Mouse (Mus musculus) heart, adult 2 months (tissue): ENCODE data around the gene Impg1. TPM values are rescaled to one million over a fixed set of nuclear protein-coding genes. Genes with fewer than 3 reads are reported as not detected.

Source experiments
- DNase-seq, 2 experiments: peaks; one replicate each; pipeline ENCODE4 v3.0.0; 2021
- H3K27ac ChIP-seq: fragments of 200-600 bp; 2 replicates; pipeline ENCODE4 v1.8.1; 2022
- H3K27me3 ChIP-seq: fragments of 200-500 bp; 2 replicates; pipeline ENCODE4 v1.6.1; 2012; ENCODE audit warnings: mild to moderate bottlenecking, low read length, inconsistent platforms, mixed read lengths; ENCODE audit not compliant: control insufficient read depth, insufficient read depth
- H3K36me3 ChIP-seq: fragments of 200-500 bp; 2 replicates; pipeline ENCODE4 v1.6.1; 2012; ENCODE audit warnings: low read length, inconsistent platforms; ENCODE audit not compliant: control insufficient read depth, insufficient read depth
- H3K4me1 ChIP-seq: fragments of 200-500 bp; 2 replicates; pipeline ENCODE4 v1.6.1; 2011; ENCODE audit warnings: low read length; ENCODE audit not compliant: control insufficient read depth, insufficient read depth
- H3K4me3 ChIP-seq: fragments of 200-600 bp; 2 replicates; pipeline ENCODE4 v1.8.1; 2022
- H3K79me2 ChIP-seq: fragments of 200-500 bp; replicated peaks from 2 replicates; pipeline ENCODE4 v1.6.1; 2012; ENCODE audit warnings: mild to moderate bottlenecking, inconsistent platforms, low read length, moderate library complexity, mixed read lengths; ENCODE audit not compliant: control insufficient read depth, insufficient read depth
- H3K9ac ChIP-seq: fragments of 200-500 bp; 2 replicates; pipeline ENCODE4 v1.6.1; 2012; ENCODE audit warnings: low read depth, mild to moderate bottlenecking, control low read depth, inconsistent platforms, low read length, mixed read lengths
- CTCF ChIP-seq: fragments of 200-600 bp; IDR thresholded peaks from 2 replicates; pipeline ENCODE4 v1.8.1; 2022; ENCODE audit warnings: antibody characterized with exemption, mild to moderate bottlenecking, moderate library complexity
- EP300 ChIP-seq: fragments of 200-500 bp; IDR thresholded peaks from 2 replicates; pipeline ENCODE4 v1.6.1; 2011; ENCODE audit warnings: low read depth, low read length, control low read depth; ENCODE audit not compliant: insufficient read depth
- POLR2A ChIP-seq: fragments of 200-500 bp; IDR thresholded peaks from 2 replicates; pipeline ENCODE4 v1.6.1; 2011; ENCODE audit warnings: mild to moderate bottlenecking, low read depth, low read length, control low read depth; ENCODE audit not compliant: insufficient read depth
- WGBS: fragments of 180-500 bp; shearing (Covaris S2); methylation state at CpG from one replicate; pipeline ENCODE4 v1.1.7; 2018; 5-methylcytosine and 5-hydroxymethylcytosine counted together
- intact Hi-C: fragments of 180-260 bp; cut with DNase I; formaldehyde crosslinking; loops from one replicate; pipeline ENCODE4 v1.15.1; 2025
- polyA plus RNA-seq: library from polyadenylated mRNA; depleted of rRNA; stranded (reverse); fragments of >200 nt; gene quantifications from 2 replicates; pipeline ENCODE4 v1.2.3, GENCODE M21; 2012
- total RNA-seq, 2 experiments: library from RNA; stranded (reverse); gene quantifications; 2 replicates each; pipeline ENCODE4 v1.2.3; 2021

Gene Impg1
- total and polyA plus RNA-seq, 3 experiments, result not detected

DNA sequence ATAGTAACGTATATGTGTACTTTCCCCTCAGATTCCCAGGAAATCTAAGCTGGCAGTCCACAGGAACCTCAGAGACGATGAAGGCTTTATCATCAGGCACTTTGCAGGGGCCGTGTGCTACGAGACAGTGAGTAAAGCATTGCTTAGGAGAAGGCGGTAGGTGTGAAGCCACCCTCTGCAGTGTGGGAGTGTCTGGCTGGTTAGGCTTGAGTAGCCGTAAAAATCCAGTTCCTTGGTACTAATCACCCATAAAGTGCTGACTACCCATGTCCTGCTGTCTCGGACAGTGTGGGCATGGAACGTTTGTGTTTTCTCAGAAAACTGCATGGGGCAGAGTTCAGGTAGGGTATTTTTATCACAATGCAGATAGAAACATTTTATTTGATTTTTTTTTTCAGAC, 195.7 kb downstream of the Impg1 start:
- H3K4me3 ChIP-seq, result no peak overlapping the region
- WGBS, result 73% methylated on average over 8 of the region's 8 CpGs
- no peaks in the 10 kb centered on the region for H3K27me3 ChIP-seq
- intact Hi-C loops, result no loop called here
- H3K27ac ChIP-seq, result no peak overlapping the region
- no peak for TF ChIP-seq POLR2A
- TF ChIP-seq CTCF, result no peak
- no peak for TF ChIP-seq EP300
- no peak for DNase-seq
- H3K79me2 ChIP-seq, result no peaks in the 10 kb centered on the region
- no peak overlapping the region for H3K9ac ChIP-seq
- peaks cover 5% of the 10 kb centered on the region for H3K36me3 ChIP-seq
- no peaks in the 10 kb centered on the region; the same call in 1 of the 2 replicates for H3K4me1 ChIP-seq

DNA sequence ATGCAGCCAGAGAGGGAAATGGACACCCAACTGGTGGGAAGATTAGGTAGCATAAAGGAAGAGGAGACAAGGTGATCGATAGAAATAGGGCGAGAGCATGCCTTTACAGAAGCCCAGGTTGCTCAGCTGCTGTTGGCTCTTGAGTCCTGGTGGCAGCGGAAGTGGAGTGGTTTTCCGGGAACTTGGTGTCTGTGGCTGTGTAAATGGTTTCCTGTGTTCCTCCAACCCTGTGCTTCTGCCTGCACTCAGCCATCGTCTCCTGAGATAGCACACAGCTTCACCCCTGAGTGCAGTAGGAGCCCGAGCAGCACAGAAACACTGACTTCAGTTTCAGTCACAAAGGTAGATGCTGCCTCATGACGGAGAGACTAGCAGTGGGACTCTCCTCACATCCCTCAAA, 198.8 kb downstream of the Impg1 start:
- Histone ChIP-seq H3K27ac (no peak overlapping the region), H3K27me3 (no peaks in the 10 kb centered on the region), H3K9ac (no peak overlapping the region), H3K79me2 (no peaks in the 10 kb centered on the region), H3K36me3 (peaks cover 8% of the 10 kb centered on the region), H3K4me1 (peaks cover 4% of the 10 kb centered on the region; the same call in 1 of the 2 replicates), H3K4me3 (no peak overlapping the region)
- WGBS, result 65% methylated on average over 7 of the region's 7 CpGs
- TF ChIP-seq POLR2A, result no peak
- TF ChIP-seq CTCF, result no peak
- TF ChIP-seq EP300, result no peak
- intact Hi-C loops, result no loop called here
- peak in 1 of 2 experiments; percentile 12 for DNase-seq

DNA sequence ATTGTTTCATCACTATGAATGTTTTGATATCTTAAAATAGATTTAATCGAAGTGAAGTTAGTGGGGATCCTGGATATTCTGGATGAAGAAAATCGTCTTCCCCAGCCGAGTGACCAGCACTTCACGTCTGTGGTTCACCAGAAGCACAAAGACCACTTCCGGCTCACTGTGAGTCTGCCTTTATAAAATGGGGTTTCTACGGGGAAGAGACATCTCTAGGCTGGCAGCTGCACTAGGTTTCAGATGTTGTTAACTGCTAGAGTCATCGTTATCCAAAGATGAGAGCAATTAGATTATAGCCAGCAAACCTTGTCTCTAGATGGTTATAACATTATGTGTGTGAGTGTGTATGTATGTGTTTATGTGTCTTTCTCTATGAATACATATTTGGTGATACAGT, 199.2 kb downstream of the Impg1 start:
- DNase-seq, result no peak
- H3K36me3 ChIP-seq, result peaks cover 8% of the 10 kb centered on the region
- H3K79me2 ChIP-seq, result no peaks in the 10 kb centered on the region
- no peaks in the 10 kb centered on the region for H3K27me3 ChIP-seq
- peaks cover 4% of the 10 kb centered on the region; the same call in 1 of the 2 replicates for H3K4me1 ChIP-seq
- no peak overlapping the region for H3K27ac ChIP-seq
- 85% methylated on average over 7 of the region's 7 CpGs for WGBS
- H3K4me3 ChIP-seq, result no peak overlapping the region
- H3K9ac ChIP-seq, result no peak overlapping the region
- TF ChIP-seq EP300, result no peak
- TF ChIP-seq CTCF, result no peak
- intact Hi-C loops, result no loop called here
